Mouse (Mus musculus): ENCODE measurements around the gene Itgb4.

- TF ChIP-seq POLR2A (IDR thresholded peaks at IDR 0.05; ENCODE audit: borderline replicate concordance, low read depth, low read length) (no peak), CTCF (IDR thresholded peaks at IDR 0.05; ENCODE audit: low read depth, low read length) (no peak)
Measured at GRCm38 (mm10) chr11:115950719-115951118, 23.8 kb upstream of the Itgb4 start.
